Mouse (Mus musculus): Measurements from ENCODE around the gene Actr1a.

Actr1a gene

GRCm38 (mm10) chr19:46395109-46396009 lies at the start of gene Actr1a:
TSS of gene Actr1a (minus strand) at chr19:46395748.
- peak; percentile 97 for DNase-seq (ENCODE audit: low spot score)

GRCm38 (mm10) chr19:46444209-46444608 lies 48.7 kb upstream of the Actr1a start:
- DNase-seq (ENCODE audit: low spot score): peak; percentile 83

- no peak for DNase-seq (ENCODE audit: low spot score)
Observed at GRCm38 (mm10) chr19:46443509-46443908, 48.0 kb upstream of the Actr1a start.

- no peak for DNase-seq (ENCODE audit: low spot score)
Observed at GRCm38 (mm10) chr19:46435492-46435891, 39.9 kb upstream of the Actr1a start.

- DNase-seq (ENCODE audit: low spot score): no peak
Observed at GRCm38 (mm10) chr19:46434591-46434990, 39.0 kb upstream of the Actr1a start.

GRCm38 (mm10) chr19:46434148-46434547 lies 38.6 kb upstream of the Actr1a start:
- DNase-seq (ENCODE audit: low spot score): no peak

GRCm38 (mm10) chr19:46433712-46434111 lies 38.2 kb upstream of the Actr1a start:
- no peak for DNase-seq (ENCODE audit: low spot score)

- DNase-seq (ENCODE audit: low spot score): no peak
Observed at GRCm38 (mm10) chr19:46429250-46429649, 33.7 kb upstream of the Actr1a start.

- no peak for DNase-seq (ENCODE audit: low spot score)
Observed at GRCm38 (mm10) chr19:46426488-46426887, 30.9 kb upstream of the Actr1a start.

GRCm38 (mm10) chr19:46425266-46425665 lies 29.7 kb upstream of the Actr1a start:
- no peak for DNase-seq (ENCODE audit: low spot score)

GRCm38 (mm10) chr19:46422384-46423338 lies 27.1 kb upstream of the Actr1a start:
- DNase-seq (ENCODE audit: low spot score): no peak

- DNase-seq (ENCODE audit: low spot score): no peak
Observed at GRCm38 (mm10) chr19:46420410-46420809, 24.9 kb upstream of the Actr1a start.

- DNase-seq (ENCODE audit: low spot score): no peak
Observed at GRCm38 (mm10) chr19:46418051-46418450, 22.5 kb upstream of the Actr1a start.

GRCm38 (mm10) chr19:46416276-46416675 lies 20.7 kb upstream of the Actr1a start:
- DNase-seq (ENCODE audit: low spot score): no peak

GRCm38 (mm10) chr19:46414486-46414885 lies 18.9 kb upstream of the Actr1a start:
- DNase-seq (ENCODE audit: low spot score): no peak

GRCm38 (mm10) chr19:46413969-46414368 lies 18.4 kb upstream of the Actr1a start:
- no peak for DNase-seq (ENCODE audit: low spot score)

- DNase-seq (ENCODE audit: low spot score): no peak
Observed at GRCm38 (mm10) chr19:46412056-46412805, 16.7 kb upstream of the Actr1a start.

- no peak for DNase-seq (ENCODE audit: low spot score)
Observed at GRCm38 (mm10) chr19:46409506-46409905, 14.0 kb upstream of the Actr1a start.

GRCm38 (mm10) chr19:46406592-46407386 lies 11.2 kb upstream of the Actr1a start:
- no peak for DNase-seq (ENCODE audit: low spot score)

GRCm38 (mm10) chr19:46404030-46404429 lies 8.5 kb upstream of the Actr1a start:
- no peak for DNase-seq (ENCODE audit: low spot score)

- no peak for DNase-seq (ENCODE audit: low spot score)
Observed at GRCm38 (mm10) chr19:46400558-46400957, 5.0 kb upstream of the Actr1a start.
